Mouse (Mus musculus) forebrain, embryonic 10.5 days (tissue): ENCODE results near the gene 1700001C02Rik. TPM values are rescaled to one million over a fixed set of nuclear protein-coding genes. Genes with fewer than 3 reads are reported as not detected.

Source experiments
- polyA plus RNA-seq: library from polyadenylated mRNA; unstranded; fragments of >200 nt; fragmentation: Nextera tagmentation; extraction: Ambion mirVana; gene quantifications from 2 replicates; pipeline ENCODE4 v1.2.1, GENCODE M21; 2016

Gene 1700001C02Rik
- polyA plus RNA-seq, 1 experiment from 2014 or later, result not detected

Other genes with a start within 250 kb of the 1700001C02Rik start
- 22.7 and 23.6 TPM in 2 replicates for gene Selenoi, start 233.5 kb upstream of the 1700001C02Rik start, polyA plus RNA-seq
- gene Drc1, start 184.7 kb upstream of the 1700001C02Rik start, polyA plus RNA-seq, result 0.28 and 0.48 TPM in 2 replicates
- 0.06 and 0.12 TPM in 2 replicates for gene Otof, start 4.1 kb upstream of the 1700001C02Rik start, polyA plus RNA-seq
- not detected in 2 replicates for gene Cib4, start 79.8 kb downstream of the 1700001C02Rik start, polyA plus RNA-seq
- gene Kcnk3, start 122.1 kb downstream of the 1700001C02Rik start, polyA plus RNA-seq, result 0.05 and 0.14 TPM in 2 replicates
- gene Slc35f6, start 181.9 kb downstream of the 1700001C02Rik start, polyA plus RNA-seq, result 25.9 and 27.2 TPM in 2 replicates
- gene Cenpa, start 200.7 kb downstream of the 1700001C02Rik start, polyA plus RNA-seq, result 439 and 473 TPM in 2 replicates
- gene Dpysl5, start 245.5 kb downstream of the 1700001C02Rik start, polyA plus RNA-seq, result 61.5 and 64.0 TPM in 2 replicates